Mouse (Mus musculus) mouse trophoblast stem cell (cell line): ENCODE data around the gene Ddx60.
"Not testable (repeated sequence)": the region's sequence is repeated elsewhere in the genome, so short reads cannot be mapped to it uniquely, and the experiment has no call there.

Source experiments
- in situ Hi-C, 2 experiments: fragments of 300-500 bp; cut with MseI, MboI; formaldehyde crosslinking; loops; 2 replicates in 1 of 2; 3 replicates in 1 of 2; pipeline ENCODE4 v1.15.1; 2025

Ddx60 gene

GRCm38 (mm10) chr8:61927777-61928494 lies at the start of gene Ddx60:
Ddx60 (plus strand) TSS chr8:61928087.
- in situ Hi-C loops = no loop called here

GRCm38 (mm10) chr8:61894062-61894461 lies 33.8 kb upstream of the Ddx60 start:
- in situ Hi-C loops = no loop called here

DNA sequence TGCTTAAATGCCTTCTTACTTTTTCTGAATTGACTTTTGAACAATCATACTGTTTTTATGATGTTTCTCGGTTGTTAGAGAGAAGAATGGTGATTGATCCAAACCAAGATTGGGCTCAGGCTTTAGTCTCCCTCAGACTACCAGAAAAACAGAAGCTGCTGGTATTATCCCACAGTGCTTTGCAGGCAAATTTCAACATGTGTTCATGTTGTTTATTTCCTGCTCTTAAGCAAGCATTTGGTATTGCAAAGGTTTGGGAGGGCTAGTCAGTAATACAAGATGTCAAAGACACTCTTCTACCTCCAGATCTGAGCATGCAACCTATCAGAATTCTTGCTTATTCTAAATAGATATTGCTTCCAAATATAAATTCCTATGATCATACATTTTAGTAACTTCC lies 31.1 kb upstream of the Ddx60 start:
- in situ Hi-C loops = no loop called here

DNA sequence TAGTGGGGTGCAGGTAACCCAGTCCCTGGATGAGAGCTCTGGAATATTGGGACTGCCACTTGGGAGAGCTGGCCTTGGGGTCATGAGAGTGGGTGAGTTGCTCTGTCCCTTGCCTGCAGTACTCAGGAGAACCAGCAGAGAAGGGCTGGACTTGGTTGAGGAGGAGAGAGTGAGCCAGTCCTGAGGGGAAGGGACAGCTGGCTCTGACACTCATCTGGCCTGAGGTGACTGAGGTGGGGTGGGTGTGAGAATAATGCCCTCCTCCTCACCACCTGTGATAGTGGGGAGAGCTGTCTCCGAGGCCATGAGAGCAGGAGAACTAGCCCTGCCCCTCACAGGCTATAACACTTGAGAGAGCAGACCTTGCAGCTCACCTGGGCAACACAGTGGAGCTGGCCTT lies 30.5 kb upstream of the Ddx60 start:
- in situ Hi-C loops = no loop called here

DNA sequence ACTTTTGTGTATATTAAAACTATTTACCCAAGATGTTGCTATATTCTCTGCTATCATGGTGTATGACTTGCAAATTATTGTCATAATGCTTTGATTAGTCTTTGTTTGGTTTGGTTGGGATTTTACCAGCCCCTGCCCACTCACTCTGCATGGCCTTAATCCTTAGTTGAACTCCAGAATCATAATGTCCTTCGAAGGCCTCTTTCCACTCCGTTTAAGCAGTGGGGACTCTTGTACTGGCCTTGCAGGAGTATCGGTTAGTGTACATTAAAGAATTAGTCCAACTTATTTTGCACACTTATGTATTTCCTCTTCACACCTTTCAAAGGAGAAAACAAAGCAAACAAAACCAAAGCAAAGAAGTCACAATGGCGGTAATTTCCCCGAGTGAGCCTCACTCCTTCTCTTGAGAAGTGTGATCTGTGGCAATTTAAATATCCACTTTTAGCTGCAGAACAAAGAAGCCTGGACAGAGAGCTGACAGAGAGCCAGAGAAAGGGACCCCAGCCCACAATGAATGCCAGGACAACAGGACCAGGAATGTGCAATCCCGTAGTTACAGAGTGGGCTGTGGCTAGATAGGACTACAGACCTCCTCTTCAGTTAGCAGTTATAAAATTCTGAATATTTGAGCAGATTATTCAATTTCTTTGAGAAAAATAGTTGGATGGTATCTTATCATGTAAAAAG lies 26.7 kb upstream of the Ddx60 start:
- in situ Hi-C loops = loop anchor here (10.0 kb wide), 1 partner anchor 154 kb away; no protein-coding TSS in a partner anchor

DNA sequence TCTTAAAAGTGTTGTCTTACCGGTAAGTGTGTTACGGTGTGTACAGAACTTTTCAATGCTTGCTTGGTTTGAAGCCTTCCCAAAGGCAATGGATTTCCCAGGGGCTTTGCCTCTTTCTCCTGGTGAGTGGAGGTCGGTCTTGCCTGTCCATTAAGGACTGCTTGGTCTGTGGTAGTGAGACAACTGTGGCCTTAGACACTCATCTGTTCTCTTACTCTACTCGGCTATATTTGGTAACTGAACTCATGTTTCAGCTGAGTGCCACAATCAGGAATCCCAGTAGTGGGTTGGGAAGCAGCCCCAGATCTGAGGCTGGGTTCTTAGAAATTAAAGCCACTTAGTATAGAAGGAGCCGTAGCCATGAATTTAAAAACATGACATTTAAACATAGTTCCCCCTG lies 25.4 kb upstream of the Ddx60 start, which contains the start of gene Palld:
TSS of gene Palld (minus strand) at position 170 of the 400 bp plus-strand sequence.
- in situ Hi-C loops = loop anchor here (10.0 kb wide), 1 partner anchor 152 kb away; no protein-coding TSS in a partner anchor

GRCm38 (mm10) chr8:61908303-61909215 lies 19.3 kb upstream of the Ddx60 start:
- in situ Hi-C loops = loop anchor here (10.0 kb wide), 1 partner anchor 146 kb away; no protein-coding TSS in a partner anchor

DNA sequence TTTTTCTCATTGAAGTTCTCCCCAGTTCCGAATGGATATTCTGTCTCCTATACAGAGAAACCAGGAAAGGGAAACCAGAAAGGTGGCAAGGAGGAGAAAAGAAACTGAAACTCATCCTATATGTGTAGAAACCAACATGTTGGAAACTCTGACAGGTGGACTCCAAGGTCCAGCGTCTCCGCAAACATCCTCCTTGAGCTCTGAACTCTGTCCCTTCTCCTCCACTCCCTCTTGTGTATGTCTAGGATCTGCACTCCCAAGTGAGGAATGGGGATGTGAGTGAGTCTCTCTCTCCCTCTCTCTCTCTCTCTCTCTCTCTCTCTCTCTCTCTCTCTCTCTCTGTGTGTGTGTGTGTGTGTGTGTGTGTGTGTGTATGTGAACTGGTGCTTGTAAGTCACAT lies 18.6 kb upstream of the Ddx60 start:
- in situ Hi-C loops = loop anchor here (10.0 kb wide), 1 partner anchor 145 kb away; no protein-coding TSS in a partner anchor

DNA sequence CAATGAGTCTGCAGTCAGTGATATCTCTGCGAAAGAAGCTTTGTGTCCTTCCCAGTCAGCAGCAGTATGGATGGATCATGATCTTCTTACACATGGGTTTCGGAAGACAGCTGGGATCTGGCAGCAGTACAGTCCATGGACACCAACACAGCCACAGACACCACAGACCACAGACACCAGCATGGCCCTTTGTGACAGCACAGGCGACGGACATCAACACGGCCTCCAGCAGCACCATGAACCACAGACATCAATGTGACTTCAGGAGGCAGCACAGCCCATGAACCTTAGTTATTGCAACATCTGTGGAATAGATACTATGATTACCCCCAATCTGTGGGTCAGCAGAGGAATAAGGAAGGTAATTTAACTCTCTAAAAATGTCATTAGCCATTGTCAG lies 15.1 kb upstream of the Ddx60 start:
- in situ Hi-C loops = no loop called here

DNA sequence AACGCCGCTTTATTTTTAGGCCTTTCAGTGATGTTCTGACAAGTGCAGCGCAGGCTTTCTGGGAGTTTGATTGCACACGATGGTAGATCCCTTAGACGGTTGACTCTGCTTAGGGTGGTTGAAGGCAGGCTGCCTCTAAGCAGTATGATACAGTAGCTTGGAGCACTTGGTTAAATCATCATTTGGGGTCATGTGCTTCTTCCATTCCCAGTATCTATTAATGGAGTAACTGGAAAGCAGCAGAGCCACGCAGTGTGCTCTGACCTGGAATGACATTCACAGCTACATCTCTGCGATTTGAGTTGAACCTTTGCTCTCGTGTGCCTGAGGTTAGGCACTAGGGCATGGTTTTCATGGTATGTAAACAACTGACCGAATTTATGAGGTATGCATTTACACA lies 13.9 kb upstream of the Ddx60 start:
- in situ Hi-C loops = no loop called here

DNA sequence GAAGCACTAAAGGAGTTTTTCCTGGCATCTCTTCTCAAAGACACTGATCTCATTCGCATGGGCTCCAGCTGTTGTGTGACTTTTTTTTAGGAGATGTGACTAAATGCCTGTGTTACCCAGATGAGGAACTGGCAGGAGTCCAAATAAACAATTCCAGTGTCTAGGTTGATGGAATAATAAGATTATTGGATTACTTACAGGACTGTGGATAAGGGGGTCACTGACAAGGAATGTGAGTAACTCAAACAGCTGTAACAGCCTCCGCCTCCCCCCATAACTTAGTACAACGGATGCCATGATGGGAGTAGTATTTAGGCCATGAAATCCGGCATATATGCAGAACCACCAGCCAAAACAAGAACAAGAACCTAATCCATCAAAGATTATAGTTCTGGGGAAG lies 10.6 kb upstream of the Ddx60 start:
- in situ Hi-C loops = no loop called here

DNA sequence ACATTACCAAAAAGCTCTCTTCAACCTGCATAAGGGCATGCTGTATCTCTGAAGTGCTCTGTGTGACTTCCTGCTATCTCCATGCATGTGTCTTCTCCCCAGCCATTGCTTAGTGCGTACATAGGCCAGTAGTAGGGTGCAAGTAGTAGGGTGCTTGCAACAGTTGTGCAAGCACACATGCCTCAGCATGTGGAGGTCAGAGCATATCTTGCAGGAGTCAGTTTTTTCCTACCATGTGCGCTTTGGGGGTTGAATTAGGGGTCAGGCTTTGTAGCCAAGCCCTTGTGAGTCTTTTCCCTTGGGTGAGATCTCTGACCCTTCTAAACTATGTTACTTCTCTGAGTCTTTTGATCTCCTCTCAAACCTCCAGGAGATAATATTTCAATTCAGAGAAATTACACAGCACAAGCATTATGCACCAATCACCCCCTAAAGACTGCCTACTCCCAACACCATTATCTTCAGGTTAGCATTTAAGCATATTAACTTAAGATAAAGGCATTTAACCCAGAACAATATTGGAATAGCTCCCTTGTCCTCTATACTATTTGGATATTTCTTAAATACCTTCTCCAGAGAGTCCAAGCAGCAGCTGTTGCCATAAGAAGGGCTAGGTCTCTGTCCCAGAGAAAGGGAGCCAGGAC lies 8.6 kb upstream of the Ddx60 start:
- in situ Hi-C loops = no loop called here

GRCm38 (mm10) chr8:61920389-61920788 lies 7.5 kb upstream of the Ddx60 start:
- in situ Hi-C loops = no loop called here

DNA sequence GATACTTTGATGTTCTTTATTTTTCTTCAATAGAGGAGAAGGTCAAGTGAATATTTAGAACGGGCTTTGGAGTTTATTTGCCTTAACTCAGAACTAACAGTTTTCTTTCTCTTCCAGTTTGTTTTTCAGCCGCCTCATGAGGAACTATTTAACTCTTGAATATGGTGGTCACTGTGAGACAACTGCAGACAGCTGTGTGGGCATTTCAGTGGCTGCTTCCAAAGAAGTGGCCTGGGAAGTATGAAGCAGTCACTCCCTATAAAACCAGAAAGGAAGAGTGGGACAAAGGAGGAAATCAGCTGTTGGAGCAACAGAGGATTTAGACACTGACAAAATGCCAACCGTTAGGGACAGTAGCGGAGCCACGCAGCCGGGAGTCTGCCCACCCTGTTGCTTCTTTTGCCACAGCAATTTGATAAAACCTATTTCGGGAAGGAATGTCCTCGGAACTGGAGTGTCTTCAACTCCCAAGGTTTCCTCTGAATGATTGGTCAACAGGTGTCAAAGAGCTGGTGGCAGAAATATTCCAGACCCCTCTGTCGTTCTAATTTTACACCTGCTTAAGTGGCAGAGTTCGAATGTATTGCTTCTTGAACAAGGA lies 6.3 kb upstream of the Ddx60 start:
- in situ Hi-C loops = no loop called here

GRCm38 (mm10) chr8:61924518-61924917 lies 3.4 kb upstream of the Ddx60 start:
- in situ Hi-C loops = no loop called here

- in situ Hi-C loops = no loop called here
Observed at GRCm38 (mm10) chr8:61933243-61933642, 5.4 kb downstream of the Ddx60 start.

DNA sequence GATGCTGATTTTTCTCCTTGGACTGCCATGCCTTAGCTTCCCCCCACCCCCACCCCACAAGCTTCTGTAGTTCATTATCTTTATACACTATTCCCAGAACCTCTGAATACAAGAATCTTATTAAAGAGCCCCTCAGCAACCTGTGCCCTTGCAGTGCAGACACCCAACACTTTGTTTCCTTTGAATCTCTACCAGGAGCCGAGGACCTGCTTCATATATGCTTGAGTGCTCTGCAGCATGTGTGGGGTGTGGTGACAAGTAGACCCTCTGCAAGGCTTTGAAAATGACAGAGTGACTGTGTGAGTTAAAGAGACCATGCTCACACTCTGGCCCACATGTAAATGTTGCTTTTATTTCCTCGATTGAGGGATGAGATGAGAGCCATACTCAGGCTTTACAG lies 9.7 kb downstream of the Ddx60 start:
- in situ Hi-C loops = no loop called here

- in situ Hi-C loops = not testable (repeated sequence)
Observed at GRCm38 (mm10) chr8:61964591-61965375, 36.9 kb downstream of the Ddx60 start.

DNA sequence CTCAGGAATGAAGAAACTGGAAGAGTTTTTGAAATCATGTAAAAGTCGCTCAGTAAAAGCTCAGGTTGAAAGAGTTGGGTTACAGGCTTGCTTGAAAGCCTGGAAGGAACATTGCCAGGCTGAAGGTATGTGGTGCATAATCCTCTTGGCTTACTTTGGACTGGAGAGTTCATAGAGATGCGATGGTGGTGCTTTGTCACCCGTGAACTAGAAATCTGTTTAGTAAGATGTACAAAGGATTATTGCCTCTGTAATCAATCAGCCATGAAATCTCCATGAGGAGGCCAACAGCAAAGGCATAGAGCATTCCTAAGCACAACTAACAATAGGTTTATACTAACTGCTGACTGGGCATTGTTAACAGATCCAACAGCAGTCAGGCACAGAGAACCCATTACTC lies 41.7 kb downstream of the Ddx60 start:
- in situ Hi-C loops = no loop called here

DNA sequence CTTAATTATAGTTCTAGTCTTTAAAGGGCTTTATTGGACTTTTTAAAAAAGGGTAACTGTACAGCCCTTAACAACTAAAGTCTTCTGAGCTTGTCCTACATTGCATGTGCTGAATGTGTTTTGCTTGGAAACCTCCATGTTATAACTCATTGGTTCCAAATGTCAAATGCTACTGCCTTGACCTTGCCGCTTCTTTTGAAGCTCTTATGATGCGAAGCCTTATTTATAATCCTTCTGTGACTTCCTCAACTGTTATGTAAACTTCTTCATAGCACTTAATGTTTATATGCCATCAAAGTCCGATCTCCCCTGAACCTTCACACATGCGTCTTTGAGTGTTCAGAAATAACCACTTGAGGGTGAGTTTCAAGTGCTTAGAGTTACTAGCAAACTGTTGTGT lies 57.1 kb downstream of the Ddx60 start:
- in situ Hi-C loops = no loop called here
